Mouse (Mus musculus) liver, adult 2 months (tissue): ENCODE measurements at regions not wholly inside any gene's neighbourhood (a gene's known extent, or its start where the extent isn't known, plus 50 kb on each side); places are given as distances from the start of the nearest gene placed in this dataset.

Source experiments
- DNase-seq: peaks from one replicate; pipeline ENCODE4 v3.0.0-alpha.2; 2011; ENCODE audit warnings: low read depth, low spot score; ENCODE audit errors: extremely low read depth
- H3K27ac ChIP-seq: fragments of 200-500 bp; replicated peaks from 2 replicates; pipeline ENCODE4 v1.5.1; 2012; ENCODE audit warnings: low read depth, mild to moderate bottlenecking, control low read depth, inconsistent platforms, low read length; ENCODE audit not compliant: insufficient read depth
- H3K27me3 ChIP-seq: fragments of 200-500 bp; 2 replicates; pipeline ENCODE4 v1.6.1; 2012; ENCODE audit warnings: mild to moderate bottlenecking, moderate library complexity, low read length, inconsistent platforms; ENCODE audit not compliant: control insufficient read depth, insufficient read depth
- H3K36me3 ChIP-seq: fragments of 200-500 bp; 2 replicates; pipeline ENCODE4 v1.6.1; 2012; ENCODE audit warnings: low read length, inconsistent platforms; ENCODE audit not compliant: control insufficient read depth, insufficient read depth
- H3K4me1 ChIP-seq: fragments of 200-500 bp; 2 replicates; pipeline ENCODE4 v1.6.1; 2011; ENCODE audit warnings: low read length; ENCODE audit not compliant: control insufficient read depth, insufficient read depth
- H3K4me3 ChIP-seq: fragments of 200-500 bp; 2 replicates; pipeline ENCODE4 v1.5.1; 2011; ENCODE audit warnings: low read depth, mild to moderate bottlenecking, control low read depth, low read length, moderate library complexity; ENCODE audit not compliant: insufficient read depth
- H3K79me2 ChIP-seq: fragments of 200-500 bp; 2 replicates; pipeline ENCODE4 v1.6.1; 2012; ENCODE audit warnings: inconsistent platforms, mild to moderate bottlenecking, low read length, moderate library complexity; ENCODE audit not compliant: control insufficient read depth, insufficient read depth
- H3K9ac ChIP-seq: fragments of 200-500 bp; 2 replicates; pipeline ENCODE4 v1.6.1; 2012; ENCODE audit warnings: low read depth, mild to moderate bottlenecking, control low read depth, inconsistent platforms, low read length
- CTCF ChIP-seq: fragments of 200-500 bp; IDR thresholded peaks from 2 replicates; pipeline ENCODE4 v1.5.1; 2011; ENCODE audit warnings: low read depth, low read length, control low read depth
- POLR2A ChIP-seq: fragments of 200-500 bp; IDR thresholded peaks from 2 replicates; pipeline ENCODE4 v1.6.1; 2011; ENCODE audit warnings: low read length, control low read depth; ENCODE audit not compliant: insufficient read depth; ENCODE audit errors: extremely low read depth
- WGBS: fragments of 180-500 bp; shearing (Covaris S2); methylation state at CpG from one replicate; pipeline ENCODE4 v1.1.7; 2018; 5-methylcytosine and 5-hydroxymethylcytosine counted together

DNA sequence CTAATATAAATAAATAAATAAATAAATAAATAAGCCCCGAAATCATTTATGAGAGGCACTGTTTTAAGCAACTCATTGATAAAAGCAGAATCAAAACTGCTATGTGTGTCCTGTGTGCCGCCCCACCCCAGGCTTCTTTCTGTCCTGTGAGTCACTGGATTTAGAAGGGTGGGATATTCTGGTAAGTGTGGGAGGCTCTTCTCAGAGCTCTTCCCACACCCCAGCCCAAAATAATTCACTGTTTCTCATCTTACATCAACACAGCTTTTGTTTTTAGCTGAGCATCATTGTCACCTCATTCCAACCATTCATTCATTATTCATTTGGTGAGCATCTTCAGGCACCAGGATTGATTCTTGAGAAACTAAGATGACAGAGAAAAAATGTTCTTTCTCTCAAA, 118.4 kb downstream of the Barx2 start:
- no peaks in the 10 kb centered on the region for H3K36me3 ChIP-seq
- H3K79me2 ChIP-seq: no peaks in the 10 kb centered on the region
- no peak for TF ChIP-seq CTCF
- no peak for TF ChIP-seq POLR2A
- no peaks in the 10 kb centered on the region for H3K4me1 ChIP-seq
- no peaks in the 10 kb centered on the region for H3K27me3 ChIP-seq
- no peak overlapping the region for H3K4me3 ChIP-seq
- no peak overlapping the region for H3K27ac ChIP-seq
- no peak overlapping the region for H3K9ac ChIP-seq
- 93% methylated on average over 2 of the region's 2 CpGs for WGBS
- no peak for DNase-seq

DNA sequence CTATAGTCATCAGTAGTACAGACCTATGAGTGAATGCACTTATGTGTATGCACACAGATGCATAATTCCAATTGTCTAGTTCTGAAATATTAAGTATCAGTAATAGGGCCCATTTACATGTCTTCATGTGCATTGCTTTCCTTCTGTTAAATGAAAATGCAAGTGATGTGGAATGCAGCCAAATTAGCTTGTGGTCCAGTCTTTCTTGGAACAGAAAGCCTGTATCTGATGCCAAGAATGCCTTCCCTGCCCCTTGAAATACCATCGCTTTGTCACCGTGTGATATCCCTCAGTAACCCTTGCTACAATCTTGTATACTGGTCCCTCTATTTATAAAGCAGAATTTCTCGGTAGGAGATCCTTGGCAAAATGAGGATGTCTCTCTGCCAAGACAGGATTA, 137.3 kb downstream of the Barx2 start:
- TF ChIP-seq POLR2A (no peak), CTCF (no peak)
- no peaks in the 10 kb centered on the region for H3K36me3 ChIP-seq
- H3K27me3 ChIP-seq: no peaks in the 10 kb centered on the region
- no peak overlapping the region for H3K4me3 ChIP-seq
- no peak overlapping the region for H3K27ac ChIP-seq
- no peak for DNase-seq
- 79% methylated on average over 3 of the region's 3 CpGs for WGBS
- H3K4me1 ChIP-seq: no peaks in the 10 kb centered on the region
- no peak overlapping the region for H3K9ac ChIP-seq
- no peaks in the 10 kb centered on the region for H3K79me2 ChIP-seq

DNA sequence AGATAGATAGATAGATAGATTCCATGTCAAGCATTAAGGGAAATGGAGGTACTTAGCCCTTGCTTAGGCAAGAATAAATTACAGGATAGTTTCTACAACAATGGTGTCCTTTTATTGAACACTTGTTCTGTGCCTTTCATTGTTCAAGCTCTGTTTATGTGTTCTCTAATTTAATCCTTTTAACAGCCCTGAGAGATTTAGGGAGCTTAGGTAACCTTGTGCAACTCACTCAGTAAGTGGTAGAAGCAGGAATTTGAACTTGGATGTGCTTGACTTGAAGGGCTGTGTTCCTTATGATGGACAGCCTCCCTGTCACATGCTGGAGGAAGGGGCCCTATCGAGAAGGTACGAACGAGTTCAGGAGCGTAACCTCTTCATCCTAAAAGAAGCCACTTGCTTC, 147.9 kb downstream of the Barx2 start:
- H3K27ac ChIP-seq: no peak overlapping the region
- no peaks in the 10 kb centered on the region for H3K36me3 ChIP-seq
- H3K4me1 ChIP-seq: no peaks in the 10 kb centered on the region
- H3K27me3 ChIP-seq: no peaks in the 10 kb centered on the region
- TF ChIP-seq CTCF (no peak), POLR2A (no peak)
- no peak overlapping the region for H3K9ac ChIP-seq
- no peak for DNase-seq
- 90% methylated on average over 4 of the region's 4 CpGs for WGBS
- H3K4me3 ChIP-seq: no peak overlapping the region
- no peaks in the 10 kb centered on the region for H3K79me2 ChIP-seq

DNA sequence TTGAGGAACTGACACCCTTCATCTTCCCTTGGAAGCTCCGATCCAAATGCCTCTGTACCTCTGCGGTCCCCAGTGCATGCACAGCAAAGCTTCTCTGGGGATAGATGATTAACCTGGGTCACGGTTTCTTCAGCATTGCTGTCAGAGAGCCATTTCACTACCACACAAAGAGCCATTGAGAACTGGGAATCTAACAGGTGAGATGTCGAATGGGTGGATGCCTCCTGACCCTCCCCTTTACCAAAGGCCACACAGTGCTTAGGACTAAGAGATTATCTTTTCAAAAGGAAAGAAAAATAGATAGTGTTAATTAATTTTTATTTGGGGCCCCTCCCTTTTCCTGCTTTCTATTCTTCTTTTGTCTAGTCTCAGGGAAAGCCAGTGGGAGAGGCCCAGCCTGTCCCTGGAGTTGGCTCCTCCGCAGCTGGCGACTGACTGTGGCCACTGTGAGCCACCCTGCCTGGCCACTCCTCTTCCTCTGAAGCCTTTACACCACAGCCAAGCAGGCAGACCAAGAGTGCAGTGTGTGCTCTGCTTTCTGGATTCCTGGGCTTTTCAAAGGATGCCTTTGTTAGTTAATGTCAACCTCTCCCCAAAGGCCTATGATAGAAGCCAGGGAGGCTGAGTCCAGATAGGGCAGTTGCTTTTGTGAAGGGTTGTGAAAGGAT, 155.2 kb downstream of the Barx2 start:
- Histone ChIP-seq H3K9ac (no peak overlapping the region), H3K36me3 (no peaks in the 10 kb centered on the region), H3K27ac (no peak overlapping the region), H3K27me3 (no peaks in the 10 kb centered on the region), H3K4me1 (no peaks in the 10 kb centered on the region), H3K79me2 (no peaks in the 10 kb centered on the region), H3K4me3 (no peak overlapping the region)
- no peak for DNase-seq
- TF ChIP-seq POLR2A (no peak), CTCF (no peak)
- WGBS: 62% methylated on average over 6 of the region's 6 CpGs

DNA sequence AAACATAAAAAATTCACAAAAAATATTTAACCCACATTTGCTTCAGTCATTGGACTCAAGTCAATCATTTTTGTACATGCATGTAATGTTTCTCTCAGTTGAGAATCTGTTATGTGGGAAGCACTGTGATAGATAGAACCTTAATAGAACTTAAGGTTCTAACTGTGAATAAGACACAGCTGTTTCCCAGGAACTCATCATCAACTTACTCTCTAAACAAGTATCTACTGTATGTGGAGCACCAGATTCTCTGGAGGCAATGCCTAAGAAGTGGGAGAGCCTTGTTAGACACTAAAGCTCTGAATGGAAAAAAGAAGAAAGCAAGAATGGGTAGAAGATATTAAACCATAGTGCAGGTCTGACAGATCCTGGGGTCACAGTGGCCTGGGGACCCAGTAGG, 182.8 kb downstream of the Barx2 start:
- TF ChIP-seq POLR2A (no peak), CTCF (no peak)
- no peak for DNase-seq

DNA sequence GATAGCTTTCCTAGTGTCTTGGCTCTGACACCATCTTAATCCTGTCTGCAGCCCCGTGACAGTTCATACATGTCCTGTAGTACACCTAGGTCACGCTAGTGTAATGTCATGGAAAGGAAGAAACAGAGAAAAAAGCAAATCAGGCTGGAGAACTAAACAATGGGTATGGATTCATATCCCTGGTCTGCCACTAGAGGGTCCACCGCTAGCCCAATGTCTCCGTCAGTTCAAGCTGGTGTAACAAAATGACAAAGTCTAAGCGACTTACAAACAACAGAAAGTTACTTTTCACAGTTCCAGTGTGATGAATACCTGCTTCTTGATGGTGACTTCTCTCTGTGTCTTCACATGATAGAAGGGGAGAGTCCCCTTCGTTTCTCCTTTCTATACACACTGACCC, 194.0 kb downstream of the Barx2 start:
- 62% methylated on average over 6 of the region's 6 CpGs for WGBS

More for the DNA sequence above, 182.8 kb downstream of the Barx2 start:
- no peak overlapping the region for H3K27ac ChIP-seq
- H3K4me1 ChIP-seq: no peaks in the 10 kb centered on the region
- H3K27me3 ChIP-seq: no peaks in the 10 kb centered on the region
- no peaks in the 10 kb centered on the region for H3K36me3 ChIP-seq
- H3K9ac ChIP-seq: no peak overlapping the region
- no peaks in the 10 kb centered on the region for H3K79me2 ChIP-seq
- no peak overlapping the region for H3K4me3 ChIP-seq

More for the DNA sequence above, 194.0 kb downstream of the Barx2 start:
- Histone ChIP-seq H3K9ac (no peak overlapping the region), H3K27me3 (no peaks in the 10 kb centered on the region), H3K36me3 (no peaks in the 10 kb centered on the region), H3K4me3 (no peak overlapping the region), H3K27ac (no peak overlapping the region), H3K79me2 (no peaks in the 10 kb centered on the region), H3K4me1 (no peaks in the 10 kb centered on the region)
- TF ChIP-seq POLR2A (no peak), CTCF (no peak)
- no peak for DNase-seq
